Mouse (Mus musculus): ENCODE measurements at regions not wholly inside any gene's neighbourhood (a gene's known extent, or its start where the extent isn't known, plus 50 kb on each side); places are given as distances from the start of the nearest gene placed in this dataset.

DNA sequence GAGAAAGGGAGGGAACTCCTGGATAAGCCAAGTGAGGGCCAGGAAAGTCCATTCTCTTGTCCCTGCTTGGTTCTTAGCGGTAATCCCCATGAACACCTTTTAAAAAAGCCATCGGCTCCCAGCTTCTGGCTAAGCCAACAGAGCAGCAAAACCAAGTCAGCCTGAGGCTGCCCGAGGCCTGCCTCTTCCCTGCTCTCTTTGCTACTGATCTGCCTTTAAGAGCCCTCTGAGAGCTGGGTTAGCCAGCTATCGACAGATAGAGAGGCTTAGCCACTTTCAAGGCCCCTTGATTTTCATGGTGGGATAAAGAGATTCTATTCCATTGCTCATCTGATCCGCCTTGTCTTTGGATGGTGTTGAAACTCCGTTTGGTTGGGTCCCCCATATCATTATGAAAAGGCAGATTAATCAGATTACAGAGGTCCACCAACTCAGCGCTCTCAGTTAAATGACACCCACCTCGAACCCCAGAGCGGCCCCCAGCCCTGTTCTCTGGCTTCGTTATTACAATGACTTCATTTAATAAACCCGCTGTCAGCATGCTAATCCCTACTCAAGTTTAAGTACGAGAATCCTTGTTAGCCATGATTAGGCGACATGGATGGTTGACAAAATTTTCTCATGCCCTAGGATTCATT lies 66.1 kb downstream of the Slc4a3 start:
- no peak for TF ChIP-seq CTCF (conservative IDR thresholded peaks at IDR 0.05; ENCODE audit: low read length)
- no peak for TF ChIP-seq POU5F1 (IDR thresholded peaks at IDR 0.05; ENCODE audit: borderline replicate concordance, low read length)
- no peak for TF ChIP-seq NANOG (IDR thresholded peaks at IDR 0.05; ENCODE audit: borderline replicate concordance, low read length)
